Mouse (Mus musculus): Measurements from ENCODE around the gene Dennd2d.

Gene Dennd2d

GRCm38 (mm10) chr3:106496996-106497395 lies 14.8 kb downstream of the Dennd2d start:
- DNase-seq = no peak

GRCm38 (mm10) chr3:106500510-106500909 lies 18.3 kb downstream of the Dennd2d start:
- DNase-seq = no peak

DNA sequence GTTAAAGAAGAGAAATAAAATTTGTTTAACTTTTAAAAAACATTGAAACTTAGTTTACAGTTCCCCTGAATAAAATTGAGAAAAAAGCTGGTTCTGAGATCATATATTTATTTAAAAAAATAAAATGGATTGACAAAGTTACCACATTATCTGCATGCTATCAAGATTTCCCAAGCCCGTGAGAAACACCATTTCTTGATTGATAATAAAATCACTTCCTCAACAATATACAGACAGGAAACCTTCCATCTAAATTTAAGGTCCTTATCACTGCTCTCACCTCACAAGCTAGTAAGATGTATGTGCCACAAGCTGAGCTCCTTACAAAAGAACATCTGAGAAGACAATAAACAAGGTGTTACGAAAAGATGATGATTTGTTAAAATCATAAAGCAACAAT lies 20.7 kb downstream of the Dennd2d start:
- DNase-seq = no peak

GRCm38 (mm10) chr3:106510669-106511068 lies 28.5 kb downstream of the Dennd2d start:
- DNase-seq = no peak

DNA sequence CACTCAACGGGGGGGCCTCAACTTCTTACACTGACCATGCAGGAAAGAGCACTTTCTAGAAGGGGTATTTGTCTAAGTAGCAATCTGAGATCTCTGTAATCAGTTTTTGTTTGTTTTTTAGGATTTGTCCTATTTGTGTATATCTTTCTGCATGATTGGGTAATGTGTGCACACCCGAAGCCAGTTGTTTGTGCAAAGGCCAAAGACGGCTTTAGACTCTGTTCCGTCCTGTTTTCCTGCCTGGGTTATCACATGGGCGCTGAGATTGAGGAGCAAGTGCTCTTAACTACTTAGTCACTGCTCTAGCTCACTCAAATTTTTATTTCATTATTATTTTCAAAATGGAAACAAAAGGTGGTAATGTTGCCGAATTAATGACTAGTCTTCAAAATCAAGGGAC lies 32.8 kb downstream of the Dennd2d start:
- DNase-seq = no peak

DNA sequence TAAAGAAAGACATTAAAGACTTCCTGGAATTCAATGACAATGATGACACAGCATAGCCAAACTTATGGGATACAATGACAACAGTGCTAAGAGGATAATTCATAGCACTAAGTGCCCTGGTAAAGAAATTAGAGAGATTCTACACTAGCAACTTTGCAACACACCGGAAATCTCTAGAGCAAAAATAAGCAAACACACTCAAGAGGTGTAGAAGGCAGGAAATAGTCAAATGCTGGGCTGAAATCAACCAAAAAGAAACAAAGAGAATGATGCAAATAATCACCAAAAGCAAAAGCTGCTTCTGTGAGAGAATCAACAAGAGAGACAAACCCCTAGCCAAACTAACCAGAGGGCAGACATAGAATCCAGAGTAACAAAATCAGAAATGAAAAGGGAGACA lies 40.5 kb downstream of the Dennd2d start:
- no peak for DNase-seq

- no peak for DNase-seq
Measured at GRCm38 (mm10) chr3:106526411-106526810, 44.2 kb downstream of the Dennd2d start.

DNA sequence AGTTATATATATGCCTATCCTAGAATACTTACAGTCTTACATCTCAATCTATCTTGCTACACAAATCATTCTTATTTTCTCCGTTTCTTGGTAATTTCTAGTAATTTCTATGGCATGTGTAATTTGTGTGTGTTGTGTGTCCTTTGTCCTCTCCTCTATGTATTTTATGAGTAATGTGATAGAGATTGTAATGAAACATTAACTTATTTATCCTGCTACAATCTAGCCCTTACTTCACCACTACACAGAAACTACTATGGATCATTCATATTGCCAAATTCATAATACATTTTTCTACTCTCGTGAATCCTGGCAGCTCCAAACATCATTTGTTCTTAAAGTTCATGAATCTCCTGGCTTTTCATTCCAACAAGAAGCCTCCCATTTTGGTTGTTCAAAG lies 45.8 kb downstream of the Dennd2d start:
- no peak for DNase-seq

- DNase-seq = no peak
Measured at GRCm38 (mm10) chr3:106533277-106533676, 51.1 kb downstream of the Dennd2d start.

- DNase-seq = no peak
Measured at GRCm38 (mm10) chr3:106544721-106545316, 62.6 kb downstream of the Dennd2d start.

- peak; percentile 93 for DNase-seq
Measured at GRCm38 (mm10) chr3:106547171-106547923, 65.1 kb downstream of the Dennd2d start, which contains the start of the genes Dram2 and Cept1. TSS of gene Dram2 (plus strand) at chr3:106547798. TSS of gene Cept1 (minus strand) at chr3:106547802.

GRCm38 (mm10) chr3:106547924-106548539 lies 65.8 kb downstream of the Dennd2d start:
- DNase-seq = no peak

- no peak for DNase-seq
Measured at GRCm38 (mm10) chr3:106548971-106549370, 66.8 kb downstream of the Dennd2d start.
